Mouse (Mus musculus) hindbrain, embryonic 11.5 days (tissue): ENCODE measurements around the gene Axin2. TPM values are rescaled to one million over a fixed set of nuclear protein-coding genes. Genes with fewer than 3 reads are reported as not detected.
A peak's percentile ranks its signal among the peaks of the same experiment; 100 is the strongest.
"Not testable (repeated sequence)": the region's sequence is repeated elsewhere in the genome, so short reads cannot be mapped to it uniquely, and the experiment has no call there.

Experiments
- ATAC-seq: fragments of 200-750 bp; cut with Nextera tagmentation; 2 replicates; pipeline ENCODE4 v1.8.0; 2017; ENCODE audit warnings: mild to moderate bottlenecking, moderate TSS enrichment, moderate library complexity; ENCODE audit not compliant: low FRiP score
- DNase-seq: peaks from one replicate; pipeline ENCODE4 v3.0.0-alpha.2; 2015; ENCODE audit warnings: low spot score
- H3K27ac ChIP-seq: fragments of 300-500 bp; sonication (generic); 2 replicates; pipeline ENCODE4 v1.5.1; 2014; ENCODE audit warnings: mild to moderate bottlenecking, low read depth, low read length
- H3K27me3 ChIP-seq: fragments of 300-500 bp; sonication (generic); 2 replicates; pipeline ENCODE4 v1.6.1; 2014; ENCODE audit warnings: mild to moderate bottlenecking, low read length, moderate library complexity, mixed read lengths; ENCODE audit not compliant: control insufficient read depth, insufficient read depth
- H3K36me3 ChIP-seq: fragments of 300-500 bp; sonication (generic); 2 replicates; pipeline ENCODE4 v1.6.1; 2014; ENCODE audit warnings: mild to moderate bottlenecking, low read length, moderate library complexity, mixed read lengths; ENCODE audit not compliant: control insufficient read depth, insufficient read depth
- H3K4me1 ChIP-seq: fragments of 300-500 bp; sonication (generic); replicated peaks from 2 replicates; pipeline ENCODE4 v1.6.1; 2014; ENCODE audit warnings: low read length, mixed read lengths; ENCODE audit not compliant: control insufficient read depth, insufficient read depth
- H3K4me2 ChIP-seq: fragments of 300-500 bp; sonication (generic); replicated peaks from 2 replicates; pipeline ENCODE4 v1.6.1; 2014; ENCODE audit warnings: mild to moderate bottlenecking, low read depth, low read length
- H3K4me3 ChIP-seq: fragments of 300-500 bp; sonication (generic); 2 replicates; pipeline ENCODE4 v1.5.1; 2014; ENCODE audit warnings: low read depth, low read length
- H3K9ac ChIP-seq: fragments of 300-500 bp; sonication (generic); 2 replicates; pipeline ENCODE4 v1.6.1; 2014; ENCODE audit warnings: low read depth, low read length
- H3K9me3 ChIP-seq: fragments of 300-500 bp; sonication (generic); 2 replicates; pipeline ENCODE4 v1.6.1; 2016; ENCODE audit warnings: low read length; ENCODE audit not compliant: control insufficient read depth
- WGBS: fragments of 180-500 bp; shearing (Covaris S2); extraction: QIAGEN DNeasy Blood & Tissue Kit; methylation state at CpG from one replicate; pipeline ENCODE4 v1.1.7; 2014; 5-methylcytosine and 5-hydroxymethylcytosine counted together
- polyA plus RNA-seq: library from polyadenylated mRNA; unstranded; fragments of >200 nt; fragmentation: Nextera tagmentation; extraction: Ambion mirVana; gene quantifications from 2 replicates; pipeline ENCODE4 v1.2.1, GENCODE M21; 2014

The Axin2 gene
- polyA plus RNA-seq: 20.1 and 26.5 TPM in 2 replicates

DNA sequence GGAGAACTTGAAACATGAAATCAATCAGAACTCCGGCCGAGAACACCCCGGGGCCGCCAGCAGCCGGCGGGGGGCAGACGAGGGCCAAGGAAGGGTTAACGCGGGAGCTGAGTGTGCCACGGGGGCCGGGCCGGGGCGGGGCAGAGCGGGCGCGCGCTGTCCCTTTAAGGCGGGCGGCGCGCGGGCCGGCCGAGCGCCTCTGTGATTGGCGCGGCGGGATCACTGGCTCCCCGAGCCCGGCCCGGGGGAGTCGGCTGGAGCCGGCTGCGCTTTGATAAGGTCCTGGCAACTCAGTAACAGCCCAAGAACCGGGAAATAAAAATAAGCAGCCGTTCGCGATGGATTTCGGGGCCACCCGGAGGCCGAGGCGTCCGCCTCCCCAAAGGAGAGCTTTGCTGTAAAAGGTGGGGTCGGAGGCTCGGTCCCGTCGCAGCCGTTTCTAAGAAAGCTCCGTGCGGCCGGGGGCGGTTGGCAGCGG is at the start of gene Axin2:
Axin2 (plus strand) TSS at position 192 of the 478 bp plus-strand sequence.
- H3K4me2 ChIP-seq: peak within 1 kb of the TSS; percentile 86
- 0 out of 2 replicates have a peak, but pooled peaks cover 3% of the 10 kb centered on the region for H3K36me3 ChIP-seq
- H3K4me3 ChIP-seq: peak within 1 kb of the TSS; percentile 96
- H3K9me3 ChIP-seq: no peaks in the 10 kb centered on the region
- ATAC-seq (peak; percentile 89), DNase-seq (peak; percentile 97)
- peak within 1 kb of the TSS; percentile 99 for H3K27ac ChIP-seq
- H3K4me1 ChIP-seq: peaks cover 6% of the 10 kb centered on the region
- peak within 1 kb of the TSS; percentile 96 for H3K9ac ChIP-seq
- 0 out of 2 replicates have a peak, but pooled peaks cover 2% of the 10 kb centered on the region for H3K27me3 ChIP-seq
- under 1% methylated on average over 53 of the region's 53 CpGs for WGBS

DNA sequence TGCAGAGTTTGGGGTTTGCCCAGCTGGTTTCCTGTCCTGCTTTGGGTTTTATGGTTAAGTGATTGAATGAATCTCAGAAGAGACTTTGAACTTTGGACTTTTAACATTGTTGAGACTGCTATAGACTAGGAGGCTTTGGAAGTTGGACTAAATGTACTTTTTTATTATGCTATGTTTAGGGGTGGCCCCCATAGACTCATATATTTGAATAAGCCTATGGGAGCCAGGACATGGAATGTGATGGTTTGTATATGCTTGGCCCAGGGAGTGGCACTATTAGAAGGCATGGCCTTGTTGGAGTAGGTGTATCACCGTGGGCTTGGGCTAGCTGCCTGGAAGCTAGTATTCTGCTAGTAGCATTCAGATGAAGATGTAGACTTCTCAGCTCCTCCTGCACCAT is 48.9 kb upstream of the Axin2 start:
- not testable (repeated sequence) for H3K9ac ChIP-seq, H3K4me3 ChIP-seq, H3K4me1 ChIP-seq, H3K36me3 ChIP-seq, H3K4me2 ChIP-seq, DNase-seq, ATAC-seq, H3K27me3 ChIP-seq, H3K9me3 ChIP-seq, H3K27ac ChIP-seq
- 93% methylated on average over 1 of the region's 1 CpGs for WGBS

- H3K27me3 ChIP-seq: no peaks in the 10 kb centered on the region
- H3K4me3 ChIP-seq: no peak overlapping the region
- no peaks in the 10 kb centered on the region for H3K36me3 ChIP-seq
- H3K9me3 ChIP-seq: no peaks in the 10 kb centered on the region
- H3K4me1 ChIP-seq: no peaks in the 10 kb centered on the region
- WGBS: 87% methylated on average over 3 of the region's 3 CpGs
- H3K4me2 ChIP-seq: no peak overlapping the region
- no peak for DNase-seq
- no peak for ATAC-seq
- no peak overlapping the region for H3K27ac ChIP-seq
- no peak overlapping the region for H3K9ac ChIP-seq
Measured at GRCm38 (mm10) chr11:108871748-108872147, 48.4 kb upstream of the Axin2 start.

GRCm38 (mm10) chr11:108876633-108877205 is 43.4 kb upstream of the Axin2 start:
- no peak for DNase-seq
- H3K9me3 ChIP-seq: no peaks in the 10 kb centered on the region
- no peak overlapping the region for H3K27ac ChIP-seq
- H3K4me1 ChIP-seq: no peaks in the 10 kb centered on the region
- no peaks in the 10 kb centered on the region for H3K27me3 ChIP-seq
- no peak for ATAC-seq
- 85% methylated on average over 7 of the region's 7 CpGs for WGBS
- H3K36me3 ChIP-seq: no peaks in the 10 kb centered on the region
- H3K9ac ChIP-seq: no peak overlapping the region
- H3K4me3 ChIP-seq: no peak overlapping the region
- H3K4me2 ChIP-seq: no peak overlapping the region

GRCm38 (mm10) chr11:108877520-108877919 is 42.6 kb upstream of the Axin2 start:
- 65% methylated on average over 5 of the region's 5 CpGs for WGBS
- no peaks in the 10 kb centered on the region for H3K36me3 ChIP-seq
- H3K9ac ChIP-seq: no peak overlapping the region
- no peaks in the 10 kb centered on the region for H3K4me1 ChIP-seq
- DNase-seq (no peak), ATAC-seq (no peak)
- H3K27ac ChIP-seq: no peak overlapping the region
- H3K9me3 ChIP-seq: no peaks in the 10 kb centered on the region
- H3K4me3 ChIP-seq: no peak overlapping the region
- H3K4me2 ChIP-seq: no peak overlapping the region
- H3K27me3 ChIP-seq: no peaks in the 10 kb centered on the region

DNA sequence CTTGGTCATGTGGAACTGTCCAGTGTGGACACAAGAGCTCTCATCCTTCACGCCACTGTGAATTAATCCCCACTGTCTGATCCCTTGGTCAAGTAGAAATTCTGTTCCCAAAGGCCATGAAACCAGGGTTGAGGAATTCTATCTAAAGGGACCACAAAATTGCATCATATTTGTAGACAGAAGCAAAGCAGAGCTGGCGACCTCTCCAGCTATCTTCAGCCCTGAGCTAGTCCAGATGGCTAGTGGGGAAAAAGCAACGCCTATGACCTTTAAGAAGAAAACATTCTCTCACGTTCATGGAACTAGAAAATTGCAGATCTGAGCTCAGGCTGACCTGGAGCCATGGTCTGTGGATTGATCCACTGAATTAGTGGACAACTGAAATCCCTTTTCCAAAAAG is 39.6 kb upstream of the Axin2 start:
- H3K27me3 ChIP-seq: no peaks in the 10 kb centered on the region
- no peak overlapping the region for H3K27ac ChIP-seq
- ATAC-seq (no peak), DNase-seq (no peak)
- no peak overlapping the region for H3K4me2 ChIP-seq
- H3K4me1 ChIP-seq: no peaks in the 10 kb centered on the region
- H3K4me3 ChIP-seq: no peak overlapping the region
- no peak overlapping the region for H3K9ac ChIP-seq
- WGBS: 75% methylated on average over 4 of the region's 4 CpGs
- no peaks in the 10 kb centered on the region for H3K36me3 ChIP-seq
- no peaks in the 10 kb centered on the region for H3K9me3 ChIP-seq

DNA sequence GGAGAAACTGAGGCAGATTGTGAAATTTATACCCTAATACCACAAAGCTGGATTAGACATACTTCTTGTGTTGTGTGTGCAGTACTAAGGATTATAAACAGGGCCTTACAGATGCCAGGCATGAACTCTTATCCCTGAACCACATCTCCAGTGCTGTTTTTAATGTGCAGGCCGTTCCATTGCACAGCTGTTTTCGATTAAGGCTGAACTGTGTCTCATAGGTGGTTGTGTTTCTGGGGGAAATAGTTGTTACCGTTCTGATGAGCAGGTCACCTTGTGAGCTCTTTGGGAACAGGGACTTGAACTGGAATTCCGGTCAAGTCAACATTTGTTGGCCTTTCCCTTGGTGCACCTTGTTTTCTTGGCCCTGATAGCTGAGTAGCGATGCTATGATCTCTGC is 38.5 kb upstream of the Axin2 start:
- Histone ChIP-seq H3K4me2 (no peak overlapping the region), H3K36me3 (no peaks in the 10 kb centered on the region), H3K27me3 (no peaks in the 10 kb centered on the region), H3K9ac (no peak overlapping the region), H3K4me3 (no peak overlapping the region), H3K4me1 (no peaks in the 10 kb centered on the region), H3K9me3 (no peaks in the 10 kb centered on the region), H3K27ac (no peak overlapping the region)
- DNase-seq: no peak
- ATAC-seq: no peak
- WGBS: 74% methylated on average over 5 of the region's 5 CpGs

DNA sequence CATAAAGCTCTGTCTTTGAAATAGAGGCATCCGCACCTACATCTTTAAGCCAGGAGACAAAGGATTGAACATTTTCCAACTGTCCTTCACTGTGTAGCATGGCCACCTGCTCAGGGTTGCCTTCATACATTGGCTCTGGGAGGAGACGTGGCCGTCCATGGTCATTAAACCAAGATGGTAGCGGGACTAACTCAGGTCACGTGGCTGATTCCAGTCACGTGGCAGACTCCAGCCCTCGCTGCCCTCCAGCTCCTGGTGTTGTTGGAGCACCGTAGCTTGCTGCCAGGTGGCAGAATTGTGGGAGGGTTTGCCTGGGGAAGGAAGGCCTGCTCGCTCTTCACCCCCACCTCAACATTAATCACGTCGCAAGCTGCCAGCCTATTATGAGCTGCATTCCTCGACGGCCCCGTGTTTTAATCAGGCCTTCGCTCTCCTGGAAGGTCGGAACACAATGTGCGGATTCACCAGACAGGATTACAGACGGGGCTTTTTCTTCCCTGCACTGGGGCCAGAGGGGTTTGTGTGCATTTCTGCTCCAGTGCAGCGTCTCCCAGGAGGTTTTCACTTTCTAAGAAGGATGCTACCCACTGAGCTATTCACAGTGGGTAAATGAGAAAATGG is 34.8 kb upstream of the Axin2 start:
- Histone ChIP-seq H3K4me1 (no peaks in the 10 kb centered on the region), H3K9me3 (no peaks in the 10 kb centered on the region), H3K4me3 (no peak overlapping the region), H3K36me3 (no peaks in the 10 kb centered on the region), H3K27ac (no peak overlapping the region), H3K4me2 (no peak overlapping the region), H3K27me3 (no peaks in the 10 kb centered on the region), H3K9ac (no peak overlapping the region)
- 45% methylated on average over 19 of the region's 19 CpGs for WGBS
- DNase-seq (peak; percentile 18), ATAC-seq (peak; percentile 40)

DNA sequence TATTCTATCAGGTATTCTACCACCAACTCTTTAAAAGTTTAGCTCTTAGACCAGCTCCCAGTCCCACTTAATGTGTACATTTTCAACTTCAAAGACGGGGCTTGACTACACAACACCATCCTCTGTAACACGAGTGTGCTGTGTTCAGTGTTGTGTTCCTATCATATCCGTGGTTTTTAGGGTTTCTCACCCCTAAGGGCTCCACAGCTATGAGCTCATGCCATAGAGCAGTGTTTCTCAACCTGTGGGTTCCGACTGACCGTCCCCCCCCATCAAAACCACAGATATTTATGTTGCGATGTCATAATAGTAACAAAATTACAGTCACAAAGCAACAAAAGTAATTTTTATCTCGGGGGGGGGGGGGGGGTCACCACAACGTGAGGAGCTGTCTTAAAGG is 34.1 kb upstream of the Axin2 start:
- H3K9me3 ChIP-seq: no peaks in the 10 kb centered on the region
- H3K36me3 ChIP-seq: no peaks in the 10 kb centered on the region
- no peak overlapping the region for H3K27ac ChIP-seq
- 85% methylated on average over 8 of the region's 8 CpGs for WGBS
- H3K4me1 ChIP-seq: no peaks in the 10 kb centered on the region
- H3K9ac ChIP-seq: no peak overlapping the region
- no peak overlapping the region for H3K4me3 ChIP-seq
- ATAC-seq (no peak), DNase-seq (no peak)
- no peak overlapping the region for H3K4me2 ChIP-seq
- no peaks in the 10 kb centered on the region for H3K27me3 ChIP-seq
